Mouse (Mus musculus): ENCODE results near the gene Polr3e.

DNA sequence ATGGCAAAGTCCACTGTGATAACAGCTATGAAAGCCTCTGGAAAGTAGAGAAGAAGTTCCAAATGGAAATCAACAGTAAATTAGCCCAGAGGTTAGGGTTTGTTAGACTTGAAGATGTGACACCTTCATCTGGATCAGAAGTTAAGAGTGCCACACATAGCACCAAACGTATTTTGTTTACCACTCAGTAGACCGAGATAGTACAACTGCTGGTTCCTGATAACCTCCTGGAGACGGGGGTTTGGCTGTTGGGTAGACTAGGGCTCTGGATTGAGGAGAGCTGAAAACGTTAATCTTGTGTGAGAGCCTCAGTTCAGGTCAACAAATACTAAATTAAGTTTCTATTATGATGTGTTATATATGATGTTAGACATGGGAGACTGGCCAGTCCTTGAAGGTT, 62.5 kb downstream of the Polr3e start:
- TF ChIP-seq CTCF (IDR thresholded peaks at IDR 0.05; ENCODE audit: borderline replicate concordance, extremely low read depth, insufficient read depth, insufficient read length): no peak
- TF ChIP-seq POLR2A (IDR thresholded peaks at IDR 0.05; ENCODE audit: borderline replicate concordance, extremely low read depth, insufficient read depth, insufficient read length, poor library complexity, severe bottlenecking): no peak

Measured in brain, embryonic 14.5 days (tissue).